Mouse (Mus musculus) spleen, adult 2 months (tissue): ENCODE results near the gene Smg6. TPM values are rescaled to one million over a fixed set of nuclear protein-coding genes. Genes with fewer than 3 reads are reported as not detected.
A peak's percentile ranks its signal among the peaks of the same experiment; 100 is the strongest.

Experiments used
- DNase-seq, 2 experiments: peaks; one replicate each; pipeline versions ENCODE4 v3.0.0 to v3.0.0-alpha.2; 2012 to 2021; ENCODE audit warnings: low spot score in 2 of 2, low read depth in 1 of 2
- H3K27ac ChIP-seq: fragments of 200-500 bp; 2 replicates; pipeline ENCODE4 v1.5.1; 2012; ENCODE audit warnings: low read length, inconsistent platforms; ENCODE audit not compliant: insufficient read depth
- H3K27me3 ChIP-seq: fragments of 200-500 bp; 2 replicates; pipeline ENCODE4 v1.6.1; 2012; ENCODE audit warnings: mild to moderate bottlenecking, moderate library complexity, low read length, inconsistent platforms; ENCODE audit not compliant: control insufficient read depth, insufficient read depth
- H3K36me3 ChIP-seq: fragments of 200-500 bp; 2 replicates; pipeline ENCODE4 v1.6.1; 2012; ENCODE audit warnings: mild to moderate bottlenecking, low read length, inconsistent platforms; ENCODE audit not compliant: control insufficient read depth, insufficient read depth
- H3K4me1 ChIP-seq: fragments of 200-500 bp; 2 replicates; pipeline ENCODE4 v1.6.1; 2011; ENCODE audit warnings: inconsistent platforms; ENCODE audit not compliant: control insufficient read depth, insufficient read depth, insufficient read length
- H3K4me3 ChIP-seq: fragments of 200-500 bp; 2 replicates; pipeline ENCODE4 v1.5.1; 2011; ENCODE audit warnings: mild to moderate bottlenecking, inconsistent platforms; ENCODE audit not compliant: insufficient read depth, insufficient read length; ENCODE audit errors: extremely low read depth
- CTCF ChIP-seq: fragments of 200-500 bp; IDR thresholded peaks from 2 replicates; pipeline ENCODE4 v1.5.1; 2011; ENCODE audit warnings: mild to moderate bottlenecking, inconsistent platforms; ENCODE audit not compliant: insufficient read depth, insufficient read length, insufficient replicate concordance; ENCODE audit errors: extremely low read depth
- POLR2A ChIP-seq: fragments of 200-500 bp; IDR thresholded peaks from 2 replicates; pipeline ENCODE4 v1.6.1; 2011; ENCODE audit warnings: low read depth, low read length, inconsistent platforms
- WGBS: fragments of 180-500 bp; shearing (Covaris S2); methylation state at CpG from one replicate; pipeline ENCODE4 v1.1.7; 2018; 5-methylcytosine and 5-hydroxymethylcytosine counted together
- polyA plus RNA-seq: library from polyadenylated mRNA; depleted of rRNA; stranded (reverse); fragments of >200 nt; gene quantifications from 2 replicates; pipeline ENCODE4 v1.2.3, GENCODE M21; 2012

Smg6 gene
- polyA plus RNA-seq, 1 experiment = 28.6 TPM

DNA sequence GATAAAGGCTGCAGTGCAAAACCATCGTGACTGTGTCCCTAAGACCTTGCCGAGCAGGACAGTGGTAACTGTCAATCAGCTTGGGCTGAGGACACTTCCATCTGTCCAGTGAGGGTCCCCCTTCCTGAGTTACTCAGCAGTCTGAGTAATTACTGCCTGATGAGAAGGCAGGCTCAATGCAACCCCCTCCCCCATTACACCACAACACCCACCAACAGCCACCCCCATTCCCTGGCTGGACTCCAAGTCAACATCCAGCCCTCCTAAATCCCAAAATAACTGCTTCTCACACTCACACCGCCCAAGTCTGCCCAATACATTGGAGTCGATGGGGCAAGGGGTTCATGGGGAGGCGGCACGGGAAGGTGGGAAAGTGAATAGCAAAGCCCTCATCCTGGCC lies 266.2 kb downstream of the Smg6 start:
- TF ChIP-seq CTCF (no peak), POLR2A (no peak)
- WGBS = 82% methylated on average over 6 of the region's 6 CpGs
- DNase-seq = no peak
- Histone ChIP-seq H3K4me1 (peaks cover 13% of the 10 kb centered on the region), H3K36me3 (no peaks in the 10 kb centered on the region), H3K27ac (no peak overlapping the region), H3K4me3 (no peak overlapping the region), H3K27me3 (peaks cover 13% of the 10 kb centered on the region)

DNA sequence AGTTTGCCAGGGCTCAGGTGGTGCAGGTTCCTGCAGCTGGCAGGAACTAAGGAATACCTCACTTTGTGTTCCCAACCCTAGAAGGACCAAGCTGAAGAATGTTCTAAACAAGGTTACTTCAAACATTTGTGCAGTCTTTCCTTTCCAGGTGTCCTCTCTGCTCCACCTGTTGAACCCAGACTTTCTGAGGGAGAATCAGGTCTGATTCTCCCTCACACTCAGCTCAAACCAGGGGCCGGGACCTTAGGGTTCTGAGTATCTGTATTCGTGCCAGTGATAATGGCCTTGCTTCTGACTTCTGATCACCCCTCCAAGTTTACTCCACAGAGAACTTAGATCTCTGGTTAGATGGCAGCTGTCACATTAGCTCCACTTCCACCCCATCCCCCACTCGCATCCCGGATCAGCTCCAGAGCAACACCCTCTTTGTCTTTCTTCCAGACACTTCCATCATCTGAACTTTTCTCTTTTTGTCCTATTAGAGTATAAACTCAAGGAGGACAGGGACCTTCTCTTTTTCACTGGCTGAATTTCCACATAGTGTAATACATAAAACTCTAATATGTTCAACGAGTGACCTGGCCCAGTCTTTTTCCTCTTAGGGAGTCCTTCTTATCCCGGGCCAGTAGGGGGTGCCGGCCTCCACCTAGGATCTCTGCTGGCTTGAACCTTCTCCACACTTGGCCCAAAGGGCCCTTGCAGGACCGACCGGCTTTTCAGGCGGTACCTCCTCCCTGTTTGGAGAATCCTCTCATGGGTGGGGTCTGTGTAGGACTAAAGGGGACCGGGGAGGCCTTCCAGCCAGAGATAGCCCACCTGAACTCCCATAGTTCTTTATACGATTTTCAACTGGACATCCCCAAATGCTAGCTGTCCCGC lies 267.0 kb downstream of the Smg6 start:
- peak; percentile 40 to 67 for DNase-seq
- H3K27me3 ChIP-seq = peaks cover 13% of the 10 kb centered on the region
- peak overlapping the region; percentile 64 for H3K4me3 ChIP-seq
- WGBS = 28% methylated on average over 13 of the region's 13 CpGs
- TF ChIP-seq CTCF (peak; percentile 54; the same call in 1 of the 2 replicates), POLR2A (no peak)
- no peak overlapping the region for H3K27ac ChIP-seq
- H3K4me1 ChIP-seq = peaks cover 13% of the 10 kb centered on the region
- H3K36me3 ChIP-seq = no peaks in the 10 kb centered on the region

DNA sequence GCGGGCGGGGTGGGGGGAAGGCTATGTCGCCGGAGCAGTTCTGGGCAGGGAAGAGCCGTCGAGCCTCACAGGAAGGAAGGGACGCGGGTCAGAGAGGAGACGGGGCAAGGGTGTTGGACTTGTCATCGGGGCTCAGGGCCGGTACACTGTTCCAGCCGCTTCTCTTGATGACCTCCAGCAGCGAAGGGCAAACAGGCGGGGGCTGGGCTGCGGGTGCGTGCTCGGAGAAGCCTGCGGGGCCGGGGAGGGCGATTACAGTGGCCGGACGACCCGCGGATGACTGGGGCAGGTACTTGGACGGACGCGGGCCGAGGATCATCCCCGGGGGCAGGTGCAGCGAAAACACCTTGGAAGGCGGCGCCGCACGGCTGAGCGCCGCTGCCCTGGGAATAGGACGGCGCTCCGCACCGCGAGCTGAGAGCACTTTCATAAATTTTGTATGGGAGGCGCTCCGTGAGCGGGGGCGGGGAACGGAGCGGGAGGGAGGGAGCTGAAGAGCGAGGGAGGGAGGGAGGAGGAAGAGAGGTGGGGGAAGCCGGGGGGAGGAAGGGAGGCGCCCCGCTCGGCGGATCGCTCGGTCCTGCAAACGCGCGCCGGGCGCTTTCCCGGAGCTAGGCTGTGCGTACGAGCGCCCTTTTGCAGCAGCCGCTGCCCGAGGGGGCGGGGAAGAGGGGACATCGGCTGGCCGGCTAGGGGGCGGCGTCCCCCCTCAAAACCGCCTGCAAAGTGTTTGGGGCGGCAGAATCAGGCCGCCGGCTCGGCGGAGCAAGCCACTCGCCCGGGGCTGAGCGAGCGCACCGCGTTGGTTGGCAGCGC lies 267.8 kb downstream of the Smg6 start, which contains the start of gene Rtn4rl1:
TSS of gene Rtn4rl1 (plus strand) at position 528 of the 816 bp plus-strand sequence.
- Histone ChIP-seq H3K4me3 (peak within 1 kb of the TSS; percentile 64), H3K4me1 (peaks cover 13% of the 10 kb centered on the region), H3K36me3 (no peaks in the 10 kb centered on the region), H3K27ac (peak within 1 kb of the TSS; percentile 28), H3K27me3 (peaks cover 13% of the 10 kb centered on the region)
- TF ChIP-seq CTCF = no peak
- no peak for TF ChIP-seq POLR2A
- under 1% methylated on average over 82 of the region's 84 CpGs for WGBS
- peak; percentile 35 to 66 for DNase-seq

DNA sequence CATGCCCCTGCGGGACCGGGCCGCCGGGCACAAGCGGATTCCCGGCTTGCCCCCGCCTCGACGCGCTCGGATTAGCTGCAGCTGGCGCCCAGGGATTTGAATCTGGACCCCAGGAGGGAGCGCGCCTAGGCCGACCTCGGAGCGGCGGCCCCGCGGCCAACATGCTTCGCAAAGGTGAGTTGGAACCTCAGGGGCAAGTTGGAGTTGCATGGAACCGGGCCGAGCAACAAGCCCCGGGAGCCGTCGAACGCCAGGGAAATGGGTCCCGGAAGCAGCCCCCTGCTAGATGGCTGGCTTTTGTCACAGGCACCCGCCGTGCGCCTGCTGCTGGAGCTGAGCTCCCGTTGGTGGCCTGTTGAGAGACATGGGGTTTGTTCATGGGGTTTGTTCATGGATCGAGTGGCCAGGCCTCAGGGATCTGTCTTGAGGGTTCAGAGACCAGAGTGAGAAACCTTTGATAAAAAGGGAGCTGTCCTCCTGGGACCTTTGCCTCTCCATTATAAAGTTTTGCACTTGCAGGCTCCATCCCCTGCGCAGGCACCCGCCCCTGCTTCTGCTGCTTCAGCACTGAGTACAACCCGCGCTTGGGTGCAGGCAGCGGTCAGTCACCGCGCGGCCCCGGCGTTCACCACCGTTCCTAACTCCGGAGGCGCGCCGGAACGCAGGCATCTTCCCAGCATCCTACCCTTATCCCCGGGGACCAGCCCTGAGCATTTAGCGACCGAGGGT lies 268.7 kb downstream of the Smg6 start:
- 1% methylated on average over 52 of the region's 52 CpGs for WGBS
- Histone ChIP-seq H3K27ac (peak overlapping the region; percentile 28), H3K4me1 (peaks cover 16% of the 10 kb centered on the region), H3K36me3 (no peaks in the 10 kb centered on the region), H3K27me3 (peaks cover 13% of the 10 kb centered on the region), H3K4me3 (peak overlapping the region; percentile 64)
- TF ChIP-seq POLR2A (no peak), CTCF (no peak)
- no peak for DNase-seq

DNA sequence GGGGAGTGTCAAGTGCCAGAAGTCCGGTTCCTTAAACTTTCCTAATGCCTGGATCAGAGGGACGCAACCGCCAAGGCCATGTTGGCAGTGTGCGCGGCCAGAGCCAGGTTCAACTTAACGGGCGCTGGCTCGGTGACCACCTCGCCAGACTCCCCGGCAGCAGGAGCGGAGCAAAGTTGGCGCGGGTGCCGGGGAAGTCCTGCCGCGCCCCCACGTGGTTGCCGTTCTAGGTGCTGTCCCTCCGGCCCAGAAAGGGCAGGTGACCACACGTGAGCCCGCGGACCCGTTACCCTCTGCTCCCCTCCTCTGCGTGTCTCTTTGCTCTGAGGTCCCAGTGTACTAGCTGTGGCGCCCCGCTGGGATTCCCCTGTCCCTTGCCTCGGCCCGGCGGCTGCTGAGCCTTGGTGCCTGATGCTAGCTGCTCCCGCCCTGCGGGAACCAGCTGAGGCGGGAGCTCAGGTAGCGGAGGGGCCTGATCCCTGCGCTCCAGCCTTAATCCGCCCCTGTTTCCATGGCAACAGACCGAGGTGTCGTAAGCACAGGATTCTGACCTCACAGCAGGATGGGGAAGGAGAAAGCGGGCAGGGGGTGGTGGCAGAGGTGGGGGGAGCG lies 269.3 kb downstream of the Smg6 start:
- peaks cover 13% of the 10 kb centered on the region for H3K4me1 ChIP-seq
- WGBS = 2% methylated on average over 39 of the region's 39 CpGs
- H3K27ac ChIP-seq = no peak overlapping the region
- no peaks in the 10 kb centered on the region for H3K36me3 ChIP-seq
- peak overlapping the region; percentile 64 for H3K4me3 ChIP-seq
- TF ChIP-seq POLR2A = no peak
- TF ChIP-seq CTCF = 0 out of 2 replicates have a peak, but pooled peaks have one; percentile 5
- DNase-seq = peak in 1 of 2 experiments; percentile 47
- peaks cover 13% of the 10 kb centered on the region for H3K27me3 ChIP-seq

DNA sequence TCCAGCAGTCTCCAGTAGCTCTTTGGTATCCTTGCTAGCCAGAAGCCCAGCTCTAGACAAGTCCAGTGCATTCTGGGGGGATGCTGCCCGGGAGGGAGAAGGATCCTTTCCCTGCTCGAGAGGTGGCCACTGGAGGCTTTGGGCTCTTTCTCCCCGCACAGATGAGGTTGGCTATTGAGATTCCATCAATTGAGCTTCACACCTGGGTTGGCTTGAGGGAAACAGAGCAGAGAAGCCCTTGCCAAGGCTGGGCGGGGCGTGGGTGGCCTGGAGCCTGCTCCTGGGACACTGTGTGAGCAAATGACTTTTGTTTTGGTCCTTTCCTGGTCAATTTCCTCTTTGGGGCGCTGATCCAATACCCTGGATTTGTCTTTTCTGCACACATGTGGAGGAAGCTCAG lies 270.5 kb downstream of the Smg6 start:
- Histone ChIP-seq H3K4me3 (no peak overlapping the region), H3K4me1 (peaks cover 13% of the 10 kb centered on the region), H3K27ac (no peak overlapping the region), H3K36me3 (no peaks in the 10 kb centered on the region), H3K27me3 (peaks cover 13% of the 10 kb centered on the region)
- DNase-seq = no peak
- WGBS = 73% methylated on average over 6 of the region's 6 CpGs
- no peak for TF ChIP-seq POLR2A
- TF ChIP-seq CTCF = no peak
